Mouse (Mus musculus) stomach, embryonic 16.5 days (tissue): ENCODE results near the gene Slc22a14. TPM values are rescaled to one million over a fixed set of nuclear protein-coding genes. Genes with fewer than 3 reads are reported as not detected.

Experiments
- ATAC-seq: fragments of 200-750 bp; cut with Nextera tagmentation; 2 replicates; pipeline ENCODE4 v1.8.0; 2017; ENCODE audit warnings: moderate number of reproducible peaks, moderate TSS enrichment; ENCODE audit not compliant: insufficient read depth, low FRiP score
- H3K27ac ChIP-seq: fragments of 300-500 bp; sonication (generic); 2 replicates; pipeline ENCODE4 v1.5.1; 2014; ENCODE audit warnings: low read length
- H3K27me3 ChIP-seq: fragments of 300-500 bp; sonication (generic); 2 replicates; pipeline ENCODE4 v1.6.1; 2014; ENCODE audit warnings: low read length, control low read depth, mixed read lengths; ENCODE audit not compliant: control insufficient read depth, insufficient read depth
- H3K36me3 ChIP-seq: fragments of 300-500 bp; sonication (generic); 2 replicates; pipeline ENCODE4 v1.6.1; 2014; ENCODE audit warnings: low read length; ENCODE audit not compliant: control insufficient read depth, insufficient read depth
- H3K4me1 ChIP-seq: fragments of 300-500 bp; sonication (generic); 2 replicates; pipeline ENCODE4 v1.6.1; 2014; ENCODE audit warnings: low read length, control low read depth, mixed read lengths; ENCODE audit not compliant: control insufficient read depth, insufficient read depth
- H3K4me2 ChIP-seq: fragments of 300-500 bp; sonication (generic); 2 replicates; pipeline ENCODE4 v1.6.1; 2014; ENCODE audit warnings: low read depth, low read length, mixed read lengths
- H3K4me3 ChIP-seq: fragments of 300-500 bp; sonication (generic); replicated peaks from 2 replicates; pipeline ENCODE4 v1.5.1; 2014; ENCODE audit warnings: mild to moderate bottlenecking, low read length
- H3K9ac ChIP-seq: fragments of 300-500 bp; sonication (generic); 2 replicates; pipeline ENCODE4 v1.6.1; 2014; ENCODE audit warnings: low read length
- H3K9me3 ChIP-seq: fragments of 300-500 bp; sonication (generic); replicated peaks from 2 replicates; pipeline ENCODE4 v1.6.1; 2016; ENCODE audit warnings: low read length, control low read depth; ENCODE audit not compliant: control insufficient read depth
- WGBS: fragments of 180-500 bp; shearing (Covaris S2); extraction: QIAGEN DNeasy Blood & Tissue Kit; methylation state at CpG from one replicate; pipeline ENCODE4 v1.1.7; 2014; 5-methylcytosine and 5-hydroxymethylcytosine counted together
- polyA plus RNA-seq: library from polyadenylated mRNA; unstranded; fragments of >200 nt; fragmentation: Nextera tagmentation; extraction: Ambion mirVana; gene quantifications from 2 replicates; pipeline ENCODE4 v1.2.1, GENCODE M21; 2015

Slc22a14 gene
- polyA plus RNA-seq, 1 experiment from 2014 or later, result not detected

GRCm38 (mm10) chr9:119143372-119143771 is 222.0 kb downstream of the Slc22a14 start:
- Histone ChIP-seq H3K27ac (no peak overlapping the region), H3K4me1 (no peaks in the 10 kb centered on the region), H3K36me3 (no peaks in the 10 kb centered on the region), H3K9ac (no peak overlapping the region), H3K27me3 (no peaks in the 10 kb centered on the region), H3K4me3 (no peak overlapping the region), H3K4me2 (no peak overlapping the region), H3K9me3 (no peaks in the 10 kb centered on the region)
- 71% methylated on average over 9 of the region's 9 CpGs for WGBS
- ATAC-seq, result no peak

- Histone ChIP-seq H3K9me3 (no peaks in the 10 kb centered on the region), H3K4me2 (no peak overlapping the region), H3K27me3 (no peaks in the 10 kb centered on the region), H3K9ac (no peak overlapping the region), H3K36me3 (no peaks in the 10 kb centered on the region), H3K27ac (no peak overlapping the region), H3K4me1 (no peaks in the 10 kb centered on the region), H3K4me3 (no peak overlapping the region)
- 74% methylated on average over 5 of the region's 5 CpGs for WGBS
- ATAC-seq, result no peak
These were observed 223.3 kb downstream of the Slc22a14 start for GRCm38 (mm10) chr9:119142066-119142465.

- 59% methylated on average over 2 of the region's 2 CpGs for WGBS
- no peaks in the 10 kb centered on the region for H3K4me1 ChIP-seq
- no peaks in the 10 kb centered on the region for H3K36me3 ChIP-seq
- no peak for ATAC-seq
- H3K27me3 ChIP-seq, result no peaks in the 10 kb centered on the region
- H3K9me3 ChIP-seq, result no peaks in the 10 kb centered on the region
- H3K4me3 ChIP-seq, result no peak overlapping the region
- no peak overlapping the region for H3K4me2 ChIP-seq
- H3K27ac ChIP-seq, result no peak overlapping the region
- H3K9ac ChIP-seq, result no peak overlapping the region
These were observed 226.5 kb downstream of the Slc22a14 start for GRCm38 (mm10) chr9:119138836-119139235.

- no peak for ATAC-seq
- H3K36me3 ChIP-seq, result no peaks in the 10 kb centered on the region
- H3K4me1 ChIP-seq, result no peaks in the 10 kb centered on the region
- no peaks in the 10 kb centered on the region for H3K27me3 ChIP-seq
- WGBS, result 33% methylated on average over 5 of the region's 5 CpGs
- no peak overlapping the region for H3K27ac ChIP-seq
- H3K9ac ChIP-seq, result no peak overlapping the region
- no peak overlapping the region for H3K4me2 ChIP-seq
- H3K9me3 ChIP-seq, result no peaks in the 10 kb centered on the region
- H3K4me3 ChIP-seq, result no peak overlapping the region
These were observed 234.7 kb downstream of the Slc22a14 start for GRCm38 (mm10) chr9:119130692-119131091.

GRCm38 (mm10) chr9:119128436-119129181 is 236.7 kb downstream of the Slc22a14 start:
- Histone ChIP-seq H3K9me3 (no peaks in the 10 kb centered on the region), H3K4me1 (no peaks in the 10 kb centered on the region), H3K9ac (no peak overlapping the region), H3K4me2 (no peak overlapping the region), H3K27me3 (no peaks in the 10 kb centered on the region), H3K4me3 (no peak overlapping the region), H3K36me3 (no peaks in the 10 kb centered on the region), H3K27ac (no peak overlapping the region)
- ATAC-seq, result no peak
- 72% methylated on average over 12 of the region's 12 CpGs for WGBS

GRCm38 (mm10) chr9:119122596-119123369 is 242.6 kb downstream of the Slc22a14 start:
- H3K4me2 ChIP-seq, result no peak overlapping the region
- no peaks in the 10 kb centered on the region for H3K36me3 ChIP-seq
- 81% methylated on average over 18 of the region's 18 CpGs for WGBS
- no peak overlapping the region for H3K27ac ChIP-seq
- no peaks in the 10 kb centered on the region for H3K9me3 ChIP-seq
- no peaks in the 10 kb centered on the region for H3K4me1 ChIP-seq
- H3K27me3 ChIP-seq, result no peaks in the 10 kb centered on the region
- H3K4me3 ChIP-seq, result no peak overlapping the region
- H3K9ac ChIP-seq, result no peak overlapping the region
- no peak for ATAC-seq

- no peaks in the 10 kb centered on the region for H3K4me1 ChIP-seq
- H3K27ac ChIP-seq, result no peak overlapping the region
- WGBS, result 67% methylated on average over 3 of the region's 3 CpGs
- H3K4me2 ChIP-seq, result no peak overlapping the region
- no peak overlapping the region for H3K9ac ChIP-seq
- ATAC-seq, result no peak
- H3K4me3 ChIP-seq, result no peak overlapping the region
- no peaks in the 10 kb centered on the region for H3K36me3 ChIP-seq
- H3K27me3 ChIP-seq, result no peaks in the 10 kb centered on the region
- H3K9me3 ChIP-seq, result no peaks in the 10 kb centered on the region
These were observed 245.2 kb downstream of the Slc22a14 start for GRCm38 (mm10) chr9:119120168-119120560.

Other genes with a start within 250 kb of the Slc22a14 start
- gene Acaa1b, start 208.5 kb downstream of the Slc22a14 start, polyA plus RNA-seq, result 1.7 and 2.3 TPM in 2 replicates
- not detected in 2 replicates for gene Gm47289, start 206.4 kb downstream of the Slc22a14 start, polyA plus RNA-seq
- not detected in 2 replicates for gene Slc22a13, start 156.5 kb downstream of the Slc22a14 start, polyA plus RNA-seq
- 11.7 TPM in 2 replicates for gene Oxsr1, start 43.1 kb downstream of the Slc22a14 start, polyA plus RNA-seq
- gene Acaa1a, start 25.9 kb downstream of the Slc22a14 start, polyA plus RNA-seq, result 131 and 139 TPM in 2 replicates
- gene Myd88, start 24.1 kb downstream of the Slc22a14 start, polyA plus RNA-seq, result 43.2 and 46.7 TPM in 2 replicates
- 7.0 and 8.5 TPM in 2 replicates for gene Xylb, start 8.2 kb downstream of the Slc22a14 start, polyA plus RNA-seq
- gene Acvr2b, start 36.6 kb upstream of the Slc22a14 start, polyA plus RNA-seq, result 5.9 and 6.8 TPM in 2 replicates
- gene Exog, start 79.4 kb upstream of the Slc22a14 start, polyA plus RNA-seq, result 21.5 and 23.2 TPM in 2 replicates
- 0.22 and 0.31 TPM in 2 replicates for gene Scn5a, start 213.5 kb upstream of the Slc22a14 start, polyA plus RNA-seq